Mouse (Mus musculus): ENCODE measurements around the gene Rasal3.

DNA sequence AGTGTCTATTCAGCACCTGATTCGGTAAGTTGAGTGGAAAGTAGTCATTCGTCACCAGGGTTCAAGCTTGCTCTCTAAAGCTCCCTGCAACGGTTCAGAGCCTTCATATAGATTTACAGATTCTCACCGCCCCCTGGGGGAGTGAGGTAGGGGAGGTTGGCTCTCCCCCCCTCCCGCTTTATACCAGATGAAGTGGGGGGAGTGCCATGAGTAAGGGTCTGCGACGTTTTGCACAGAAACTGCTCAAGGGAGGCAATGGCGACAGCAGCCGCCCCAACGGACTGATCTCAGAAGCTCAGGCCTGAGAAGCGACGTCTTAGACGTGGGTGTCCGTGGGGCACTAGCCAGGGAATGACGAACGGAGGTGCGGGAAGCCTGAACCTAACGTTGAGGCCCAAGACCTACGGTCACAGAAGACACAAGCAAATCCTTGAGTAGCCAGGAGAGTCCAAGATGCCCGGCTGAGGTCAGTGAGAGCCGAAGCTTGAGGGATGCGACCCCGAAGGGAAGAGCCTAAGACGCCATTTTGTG is 53.5 kb downstream of the Rasal3 start:
- TF ChIP-seq CTCF (IDR thresholded peaks at IDR 0.05; ENCODE audit: low read depth, low read length) (no peak), POLR2A (IDR thresholded peaks at IDR 0.05; ENCODE audit: insufficient read depth, low read length) (no peak), EP300 (IDR thresholded peaks at IDR 0.05; ENCODE audit: insufficient read depth, low read depth, low read length) (no peak)
